Mouse (Mus musculus) C2C12 (cell line): ENCODE results near the gene Hoxa11.

Experiments
- CEBPB ChIP-seq: IDR thresholded peaks from one replicate; pipeline ENCODE4 v1.6.1; 2011; ENCODE audit warnings: low read depth, mild to moderate bottlenecking, control low read depth, moderate library complexity
- CTCF ChIP-seq: IDR thresholded peaks from one replicate; pipeline ENCODE4 v1.5.1; 2011; ENCODE audit not compliant: control insufficient read depth, insufficient read depth, insufficient read length
- MAX ChIP-seq: IDR thresholded peaks from one replicate; pipeline ENCODE4 v1.6.1; 2011; ENCODE audit warnings: mild to moderate bottlenecking, control low read depth
- MYOG ChIP-seq: IDR thresholded peaks from one replicate; pipeline ENCODE4 v1.6.1; 2011; ENCODE audit not compliant: control insufficient read depth, insufficient read length; ENCODE audit errors: extremely low read depth
- USF1 ChIP-seq: IDR thresholded peaks from one replicate; pipeline ENCODE4 v1.6.1; 2011; ENCODE audit warnings: low read depth, mild to moderate bottlenecking, control low read depth, moderate library complexity

GRCm38 (mm10) chr6:52292328-52292727 is 46.7 kb upstream of the Hoxa11 start:
- TF ChIP-seq CTCF (no peak), MAX (no peak), USF1 (no peak), CEBPB (no peak), MYOG (no peak)
